Mouse (Mus musculus) ES-E14 (cell line): Measurements from ENCODE around the gene Sned1.

Source experiments
- CHD2 ChIP-seq: IDR thresholded peaks from 2 replicates; pipeline ENCODE4 v1.6.1; 2014; ENCODE audit warnings: mild to moderate bottlenecking, low read depth, low read length, inconsistent platforms
- HCFC1 ChIP-seq: IDR thresholded peaks from 2 replicates; pipeline ENCODE4 v1.6.1; 2012; ENCODE audit warnings: low read length, inconsistent platforms, borderline replicate concordance; ENCODE audit not compliant: insufficient read depth
- MAFK ChIP-seq: IDR thresholded peaks from 2 replicates; pipeline ENCODE4 v1.6.1; 2014; ENCODE audit warnings: mild to moderate bottlenecking, low read depth, low read length, inconsistent platforms; ENCODE audit not compliant: insufficient read depth
- ZC3H11A ChIP-seq: IDR thresholded peaks from 2 replicates; pipeline ENCODE4 v1.6.1; 2012; ENCODE audit warnings: low read depth, mild to moderate bottlenecking, inconsistent platforms, low read length, borderline replicate concordance
- ZNF384 ChIP-seq: IDR thresholded peaks from 2 replicates; pipeline ENCODE4 v1.6.1; 2012; ENCODE audit warnings: low read depth, low read length, inconsistent platforms

GRCm38 (mm10) chr1:93210213-93210641 is 25.4 kb upstream of the Sned1 start:
- no peak for TF ChIP-seq MAFK
- no peak for TF ChIP-seq HCFC1
- TF ChIP-seq ZNF384: no peak
- no peak for TF ChIP-seq CHD2
- no peak for TF ChIP-seq ZC3H11A
